Mouse (Mus musculus) forebrain, embryonic 12.5 days (tissue): ENCODE results near the gene Golga5. TPM values are rescaled to one million over a fixed set of nuclear protein-coding genes. Genes with fewer than 3 reads are reported as not detected.

Experiments
- ATAC-seq: fragments of 200-750 bp; cut with Nextera tagmentation; 2 replicates; pipeline ENCODE4 v1.8.0; 2017; ENCODE audit warnings: moderate TSS enrichment; ENCODE audit not compliant: low FRiP score
- H3K27ac ChIP-seq: fragments of 300-500 bp; sonication (generic); 2 replicates; pipeline ENCODE4 v1.5.1; 2016; ENCODE audit warnings: mild to moderate bottlenecking
- H3K27me3 ChIP-seq: fragments of 300-500 bp; sonication (generic); 2 replicates; pipeline ENCODE4 v1.6.1; 2016; ENCODE audit warnings: mild to moderate bottlenecking
- H3K36me3 ChIP-seq: fragments of 300-500 bp; sonication (generic); replicated peaks from 2 replicates; pipeline ENCODE4 v1.6.1; 2016; ENCODE audit warnings: mild to moderate bottlenecking
- H3K4me1 ChIP-seq: fragments of 300-500 bp; sonication (generic); 2 replicates; pipeline ENCODE4 v1.6.1; 2016
- H3K4me2 ChIP-seq: fragments of 300-500 bp; sonication (generic); 2 replicates; pipeline ENCODE4 v1.6.1; 2016; ENCODE audit warnings: mild to moderate bottlenecking, moderate library complexity
- H3K4me3 ChIP-seq: fragments of 300-500 bp; sonication (generic); replicated peaks from 2 replicates; pipeline ENCODE4 v1.5.1; 2016; ENCODE audit warnings: mild to moderate bottlenecking
- H3K9ac ChIP-seq: fragments of 300-500 bp; sonication (generic); 2 replicates; pipeline ENCODE4 v1.6.1; 2016; ENCODE audit warnings: mild to moderate bottlenecking
- H3K9me3 ChIP-seq: fragments of 300-500 bp; sonication (generic); 2 replicates; pipeline ENCODE4 v1.6.1; 2016
- WGBS: fragments of 180-500 bp; shearing (Covaris S2); methylation state at CpG from one replicate; pipeline ENCODE4 v1.1.7; 2016; 5-methylcytosine and 5-hydroxymethylcytosine counted together
- polyA plus RNA-seq: library from polyadenylated mRNA; unstranded; fragments of >200 nt; fragmentation: Nextera tagmentation; extraction: Ambion mirVana; gene quantifications from 2 replicates; pipeline ENCODE4 v1.2.1, GENCODE M21; 2016

Golga5 gene
- polyA plus RNA-seq = 32.4 and 34.8 TPM in 2 replicates

GRCm38 (mm10) chr12:102468894-102469764 lies at the start of gene Golga5:
Gene Golga5 (plus strand): TSS chr12:102469135.
- peak within 1 kb of the TSS; percentile 78 for H3K27ac ChIP-seq
- peak; percentile 99 for ATAC-seq
- peaks cover 13% of the 10 kb centered on the region for H3K36me3 ChIP-seq
- peaks cover 6% of the 10 kb centered on the region; the same call in 1 of the 2 replicates for H3K4me1 ChIP-seq
- peak within 1 kb of the TSS; percentile 94 for H3K4me2 ChIP-seq
- H3K9me3 ChIP-seq = no peaks in the 10 kb centered on the region
- peak within 1 kb of the TSS; percentile 89 for H3K4me3 ChIP-seq
- no peaks in the 10 kb centered on the region for H3K27me3 ChIP-seq
- peak within 1 kb of the TSS; percentile 77 for H3K9ac ChIP-seq
- WGBS = under 1% methylated on average over 82 of the region's 86 CpGs

GRCm38 (mm10) chr12:102419544-102419943 lies 49.4 kb upstream of the Golga5 start:
- Histone ChIP-seq H3K4me2 (no peak overlapping the region), H3K4me3 (no peak overlapping the region), H3K27me3 (no peaks in the 10 kb centered on the region), H3K9ac (no peak overlapping the region), H3K4me1 (0 out of 2 replicates have a peak, but pooled peaks cover 5% of the 10 kb centered on the region), H3K27ac (peak overlapping the region; percentile 26; the same call in 1 of the 2 replicates), H3K9me3 (no peaks in the 10 kb centered on the region), H3K36me3 (peaks cover 9% of the 10 kb centered on the region; the same call in 1 of the 2 replicates)
- WGBS = 47% methylated on average over 3 of the region's 3 CpGs
- ATAC-seq = no peak

GRCm38 (mm10) chr12:102420168-102420890 lies 48.6 kb upstream of the Golga5 start:
- H3K4me2 ChIP-seq = no peak overlapping the region
- H3K9me3 ChIP-seq = no peaks in the 10 kb centered on the region
- no peak overlapping the region for H3K27ac ChIP-seq
- no peak overlapping the region for H3K9ac ChIP-seq
- 93% methylated on average over 10 of the region's 10 CpGs for WGBS
- no peaks in the 10 kb centered on the region for H3K27me3 ChIP-seq
- H3K4me3 ChIP-seq = no peak overlapping the region
- H3K36me3 ChIP-seq = peaks cover 9% of the 10 kb centered on the region; the same call in 1 of the 2 replicates
- 0 out of 2 replicates have a peak, but pooled peaks cover 5% of the 10 kb centered on the region for H3K4me1 ChIP-seq
- no peak for ATAC-seq

- no peak for ATAC-seq
- Histone ChIP-seq H3K4me3 (no peak overlapping the region), H3K36me3 (peaks cover 13% of the 10 kb centered on the region; the same call in 1 of the 2 replicates), H3K27me3 (no peaks in the 10 kb centered on the region), H3K9ac (no peak overlapping the region), H3K27ac (no peak overlapping the region), H3K9me3 (no peaks in the 10 kb centered on the region), H3K4me1 (0 out of 2 replicates have a peak, but pooled peaks cover 5% of the 10 kb centered on the region), H3K4me2 (no peak overlapping the region)
- WGBS = 84% methylated on average over 6 of the region's 6 CpGs
Observed at GRCm38 (mm10) chr12:102422065-102422464, 46.9 kb upstream of the Golga5 start.

GRCm38 (mm10) chr12:102422623-102423320 lies 46.2 kb upstream of the Golga5 start:
- H3K9ac ChIP-seq = no peak overlapping the region

GRCm38 (mm10) chr12:102423625-102424024 lies 45.3 kb upstream of the Golga5 start:
- H3K4me3 ChIP-seq = no peak overlapping the region
- 0 out of 2 replicates have a peak, but pooled peaks cover 5% of the 10 kb centered on the region for H3K4me1 ChIP-seq
- H3K4me2 ChIP-seq = no peak overlapping the region
- WGBS = 94% methylated on average over 8 of the region's 8 CpGs
- ATAC-seq = no peak
- H3K27me3 ChIP-seq = no peaks in the 10 kb centered on the region
- H3K9ac ChIP-seq = no peak overlapping the region
- no peak overlapping the region for H3K27ac ChIP-seq
- no peaks in the 10 kb centered on the region for H3K9me3 ChIP-seq
- H3K36me3 ChIP-seq = peaks cover 13% of the 10 kb centered on the region; the same call in 1 of the 2 replicates

More at GRCm38 (mm10) chr12:102422623-102423320, 46.2 kb upstream of the Golga5 start:
- Histone ChIP-seq H3K4me3 (no peak overlapping the region), H3K36me3 (peaks cover 13% of the 10 kb centered on the region; the same call in 1 of the 2 replicates), H3K27ac (no peak overlapping the region), H3K4me2 (no peak overlapping the region), H3K9me3 (no peaks in the 10 kb centered on the region), H3K27me3 (no peaks in the 10 kb centered on the region), H3K4me1 (0 out of 2 replicates have a peak, but pooled peaks cover 5% of the 10 kb centered on the region)
- WGBS = 93% methylated on average over 11 of the region's 11 CpGs
- ATAC-seq = no peak

- H3K4me2 ChIP-seq = no peak overlapping the region
- 93% methylated on average over 2 of the region's 2 CpGs for WGBS
- H3K27ac ChIP-seq = no peak overlapping the region
Observed at GRCm38 (mm10) chr12:102424456-102424855, 44.5 kb upstream of the Golga5 start.

GRCm38 (mm10) chr12:102425048-102425578 lies 43.8 kb upstream of the Golga5 start:
- ATAC-seq = no peak
- 83% methylated on average over 4 of the region's 4 CpGs for WGBS
- H3K9me3 ChIP-seq = no peaks in the 10 kb centered on the region

More at GRCm38 (mm10) chr12:102424456-102424855, 44.5 kb upstream of the Golga5 start:
- H3K4me3 ChIP-seq = no peak overlapping the region
- no peak overlapping the region for H3K9ac ChIP-seq
- no peak for ATAC-seq
- 0 out of 2 replicates have a peak, but pooled peaks cover 5% of the 10 kb centered on the region for H3K4me1 ChIP-seq
- no peaks in the 10 kb centered on the region for H3K27me3 ChIP-seq
- H3K9me3 ChIP-seq = no peaks in the 10 kb centered on the region
- peaks cover 13% of the 10 kb centered on the region; the same call in 1 of the 2 replicates for H3K36me3 ChIP-seq

GRCm38 (mm10) chr12:102426285-102426684 lies 42.6 kb upstream of the Golga5 start:
- 97% methylated on average over 7 of the region's 7 CpGs for WGBS

More at GRCm38 (mm10) chr12:102425048-102425578, 43.8 kb upstream of the Golga5 start:
- Histone ChIP-seq H3K27ac (no peak overlapping the region), H3K9ac (no peak overlapping the region), H3K4me2 (no peak overlapping the region), H3K4me1 (no peaks in the 10 kb centered on the region), H3K36me3 (peaks cover 13% of the 10 kb centered on the region; the same call in 1 of the 2 replicates), H3K4me3 (no peak overlapping the region), H3K27me3 (no peaks in the 10 kb centered on the region)

GRCm38 (mm10) chr12:102429656-102430055 lies 39.3 kb upstream of the Golga5 start:
- no peak overlapping the region for H3K4me2 ChIP-seq
- H3K4me1 ChIP-seq = no peaks in the 10 kb centered on the region
- ATAC-seq = no peak
- 0 out of 2 replicates have a peak, but pooled peaks cover 4% of the 10 kb centered on the region for H3K36me3 ChIP-seq
- WGBS = 96% methylated on average over 5 of the region's 5 CpGs
- H3K27me3 ChIP-seq = no peaks in the 10 kb centered on the region
- no peak overlapping the region for H3K9ac ChIP-seq
- H3K4me3 ChIP-seq = no peak overlapping the region
- H3K9me3 ChIP-seq = no peaks in the 10 kb centered on the region
- no peak overlapping the region for H3K27ac ChIP-seq

More at GRCm38 (mm10) chr12:102426285-102426684, 42.6 kb upstream of the Golga5 start:
- no peak for ATAC-seq
- H3K4me2 ChIP-seq = no peak overlapping the region
- H3K4me3 ChIP-seq = no peak overlapping the region
- H3K9me3 ChIP-seq = no peaks in the 10 kb centered on the region
- H3K9ac ChIP-seq = no peak overlapping the region
- no peak overlapping the region for H3K27ac ChIP-seq
- peaks cover 13% of the 10 kb centered on the region; the same call in 1 of the 2 replicates for H3K36me3 ChIP-seq
- no peaks in the 10 kb centered on the region for H3K27me3 ChIP-seq
- no peaks in the 10 kb centered on the region for H3K4me1 ChIP-seq

GRCm38 (mm10) chr12:102430228-102430627 lies 38.7 kb upstream of the Golga5 start:
- H3K9me3 ChIP-seq = no peaks in the 10 kb centered on the region
- no peak for ATAC-seq
- no peak overlapping the region for H3K4me3 ChIP-seq
- H3K9ac ChIP-seq = no peak overlapping the region
- H3K36me3 ChIP-seq = 0 out of 2 replicates have a peak, but pooled peaks cover 4% of the 10 kb centered on the region
- 80% methylated on average over 4 of the region's 4 CpGs for WGBS
- no peaks in the 10 kb centered on the region for H3K27me3 ChIP-seq
- H3K4me1 ChIP-seq = no peaks in the 10 kb centered on the region
- H3K4me2 ChIP-seq = no peak overlapping the region
- no peak overlapping the region for H3K27ac ChIP-seq
